Mouse (Mus musculus) thymus, adult 2 months (tissue): ENCODE data around the gene Ypel3. TPM values are rescaled to one million over a fixed set of nuclear protein-coding genes. Genes with fewer than 3 reads are reported as not detected.
"Not testable (repeated sequence)": the region's sequence is repeated elsewhere in the genome, so short reads cannot be mapped to it uniquely, and the experiment has no call there.

Experiments used
- DNase-seq: peaks from one replicate; pipeline ENCODE4 v3.0.0; 2021
- H3K27ac ChIP-seq: fragments of 200-500 bp; 2 replicates; pipeline ENCODE4 v1.5.1; 2012; ENCODE audit warnings: low read length, control low read depth; ENCODE audit not compliant: control insufficient read depth, insufficient read depth
- H3K27me3 ChIP-seq: fragments of 200-500 bp; 2 replicates; pipeline ENCODE4 v1.6.1; 2012; ENCODE audit warnings: mild to moderate bottlenecking, low read length, moderate library complexity, mixed read lengths; ENCODE audit not compliant: control insufficient read depth, insufficient read depth
- H3K36me3 ChIP-seq: fragments of 200-500 bp; 2 replicates; pipeline ENCODE4 v1.6.1; 2012; ENCODE audit warnings: mild to moderate bottlenecking, low read length, moderate library complexity; ENCODE audit not compliant: control insufficient read depth, insufficient read depth
- H3K4me1 ChIP-seq: fragments of 200-500 bp; replicated peaks from 2 replicates; pipeline ENCODE4 v1.6.1; 2012; ENCODE audit warnings: low read length; ENCODE audit not compliant: control insufficient read depth, insufficient read depth
- H3K4me3 ChIP-seq: fragments of 200-500 bp; 2 replicates; pipeline ENCODE4 v1.5.1; 2012; ENCODE audit warnings: mild to moderate bottlenecking, low read length, control low read depth, moderate library complexity; ENCODE audit not compliant: control insufficient read depth, insufficient read depth
- CTCF ChIP-seq: fragments of 200-500 bp; IDR thresholded peaks from 2 replicates; pipeline ENCODE4 v1.5.1; 2012; ENCODE audit warnings: mild to moderate bottlenecking, control low read depth, low read length, moderate library complexity, borderline replicate concordance; ENCODE audit not compliant: control insufficient read depth, poor library complexity, insufficient read depth; ENCODE audit errors: extremely low read depth
- POLR2A ChIP-seq: fragments of 200-500 bp; IDR thresholded peaks from 2 replicates; pipeline ENCODE4 v1.6.1; 2012; ENCODE audit warnings: mild to moderate bottlenecking, low read length, control low read depth, moderate library complexity; ENCODE audit not compliant: control insufficient read depth, poor library complexity, insufficient read depth; ENCODE audit errors: extremely low read depth
- WGBS: fragments of 180-500 bp; shearing (Covaris S2); methylation state at CpG from one replicate; pipeline ENCODE4 v1.1.7; 2018; 5-methylcytosine and 5-hydroxymethylcytosine counted together
- polyA plus RNA-seq: library from polyadenylated mRNA; depleted of rRNA; stranded (reverse); fragments of >200 nt; gene quantifications from 2 replicates; pipeline ENCODE4 v1.2.3, GENCODE M21; 2012

Ypel3 gene
- polyA plus RNA-seq, 1 experiment, result 622 TPM

DNA sequence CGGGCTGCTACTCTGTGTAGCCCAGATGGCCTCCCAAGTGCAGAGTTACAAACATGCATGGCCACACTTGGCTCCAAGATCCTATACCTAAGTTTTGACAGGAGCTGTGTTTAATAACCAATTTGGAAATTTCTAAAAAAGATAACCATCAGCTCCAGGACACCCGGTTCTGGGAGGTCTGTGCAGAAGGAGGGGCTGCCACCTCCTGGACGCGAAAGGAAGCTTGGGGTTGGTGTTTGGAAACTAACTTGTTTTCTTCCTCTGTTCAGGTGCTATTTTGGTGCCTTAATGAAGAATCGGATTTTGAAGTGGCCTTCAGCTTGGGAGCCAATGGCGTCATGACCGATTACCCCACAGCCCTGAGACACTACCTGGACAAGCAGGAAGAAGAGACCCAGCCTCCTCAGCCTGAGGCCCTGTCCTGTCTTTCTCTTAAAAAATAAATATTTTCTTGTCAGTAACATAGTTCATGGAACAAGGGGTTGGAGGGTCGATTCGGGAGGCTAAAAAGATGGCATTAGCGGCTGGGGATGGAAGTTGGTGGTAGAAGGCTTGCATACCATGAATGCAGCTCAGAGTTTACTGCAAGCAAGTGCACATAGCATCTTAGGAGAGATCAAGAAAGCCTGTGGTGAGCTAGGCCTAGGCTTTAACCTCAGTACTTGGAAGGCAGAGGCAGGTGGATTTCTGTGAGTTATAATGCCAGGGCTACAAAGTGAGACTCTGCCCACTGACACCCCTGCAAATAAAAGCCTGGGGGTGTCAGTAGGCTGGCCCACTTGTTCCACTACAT, 1.4 kb upstream of the Ypel3 start:
- Histone ChIP-seq H3K27me3 (no peaks in the 10 kb centered on the region), H3K27ac (peak overlapping the region; percentile 38; the same call in 1 of the 2 replicates), H3K4me1 (peaks cover 40% of the 10 kb centered on the region), H3K36me3 (no peaks in the 10 kb centered on the region), H3K4me3 (no peak overlapping the region)
- DNase-seq, result no peak
- TF ChIP-seq CTCF, result peak; percentile 34; the same call in 1 of the 2 replicates
- no peak for TF ChIP-seq POLR2A
- WGBS, result 69% methylated on average over 10 of the region's 10 CpGs

DNA sequence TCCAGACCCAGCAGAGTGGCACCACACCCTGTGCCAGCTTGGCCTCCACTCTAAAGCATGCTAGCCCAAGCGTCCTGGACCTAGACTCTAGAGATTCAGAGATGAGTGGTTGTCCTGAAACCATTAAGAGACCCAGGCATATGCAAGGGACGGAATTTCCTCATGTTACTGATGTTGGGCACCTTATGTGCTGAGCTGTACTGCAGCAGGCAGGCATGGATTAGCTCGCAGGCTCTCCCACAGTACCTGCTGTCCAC, 849 bp upstream of the Ypel3 start:
- no peak for DNase-seq
- Histone ChIP-seq H3K27me3 (no peaks in the 10 kb centered on the region), H3K36me3 (no peaks in the 10 kb centered on the region), H3K4me3 (no peak overlapping the region), H3K27ac (peak overlapping the region; percentile 16; the same call in 1 of the 2 replicates), H3K4me1 (peaks cover 44% of the 10 kb centered on the region)
- 88% methylated on average over 3 of the region's 3 CpGs for WGBS
- TF ChIP-seq CTCF, result no peak
- no peak for TF ChIP-seq POLR2A

DNA sequence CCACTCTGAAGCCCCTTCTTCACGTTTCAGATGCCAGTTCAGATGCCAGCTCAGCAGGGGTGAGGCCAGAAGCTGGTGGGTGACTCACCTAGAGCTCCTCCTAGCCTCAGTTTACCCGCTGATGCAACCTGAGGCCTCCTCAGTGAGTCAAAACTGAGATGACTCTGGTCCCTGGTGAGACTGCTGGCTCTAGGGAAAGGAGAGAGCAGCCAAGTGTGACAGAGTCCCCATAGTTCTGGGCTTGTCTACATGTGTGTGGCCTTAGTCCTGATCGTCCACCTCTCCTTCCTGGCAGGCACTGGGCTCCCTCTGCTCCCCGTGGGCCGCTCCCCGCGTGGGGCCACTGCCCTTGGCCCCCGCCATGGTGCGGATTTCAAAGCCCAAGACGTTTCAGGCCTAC, 721 bp downstream of the Ypel3 start:
- H3K36me3 ChIP-seq, result no peaks in the 10 kb centered on the region
- H3K27me3 ChIP-seq, result no peaks in the 10 kb centered on the region
- peaks cover 46% of the 10 kb centered on the region for H3K4me1 ChIP-seq
- TF ChIP-seq POLR2A, result no peak
- TF ChIP-seq CTCF, result no peak
- peak overlapping the region; percentile 32 for H3K27ac ChIP-seq
- peak overlapping the region; percentile 56 for H3K4me3 ChIP-seq
- WGBS, result 47% methylated on average over 10 of the region's 10 CpGs
- no peak for DNase-seq

DNA sequence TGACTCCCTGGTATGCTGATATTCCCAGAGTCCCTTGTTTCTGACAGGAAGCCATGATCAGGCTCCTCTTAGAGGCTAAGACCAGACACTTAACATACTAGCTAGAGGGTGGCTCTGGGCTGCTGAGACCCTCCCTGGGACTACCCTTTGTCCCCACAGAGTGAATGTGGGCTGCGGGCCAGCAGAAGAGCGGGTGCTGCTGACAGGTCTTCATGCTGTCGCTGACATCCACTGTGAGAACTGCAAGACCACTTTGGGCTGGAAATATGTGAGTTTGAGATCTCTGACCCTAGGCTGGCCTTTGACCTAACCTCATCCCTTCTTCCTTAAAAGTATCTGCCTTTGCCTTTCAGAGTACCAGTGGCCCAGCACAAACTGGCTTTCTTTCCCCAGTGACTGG, 1.4 kb downstream of the Ypel3 start:
- H3K27ac ChIP-seq, result no peak overlapping the region
- peaks cover 46% of the 10 kb centered on the region for H3K4me1 ChIP-seq
- no peak for TF ChIP-seq POLR2A
- no peak for TF ChIP-seq CTCF
- no peak overlapping the region; the same call in 1 of the 2 replicates for H3K4me3 ChIP-seq
- WGBS, result 97% methylated on average over 3 of the region's 3 CpGs
- H3K27me3 ChIP-seq, result no peaks in the 10 kb centered on the region
- H3K36me3 ChIP-seq, result no peaks in the 10 kb centered on the region
- no peak for DNase-seq

DNA sequence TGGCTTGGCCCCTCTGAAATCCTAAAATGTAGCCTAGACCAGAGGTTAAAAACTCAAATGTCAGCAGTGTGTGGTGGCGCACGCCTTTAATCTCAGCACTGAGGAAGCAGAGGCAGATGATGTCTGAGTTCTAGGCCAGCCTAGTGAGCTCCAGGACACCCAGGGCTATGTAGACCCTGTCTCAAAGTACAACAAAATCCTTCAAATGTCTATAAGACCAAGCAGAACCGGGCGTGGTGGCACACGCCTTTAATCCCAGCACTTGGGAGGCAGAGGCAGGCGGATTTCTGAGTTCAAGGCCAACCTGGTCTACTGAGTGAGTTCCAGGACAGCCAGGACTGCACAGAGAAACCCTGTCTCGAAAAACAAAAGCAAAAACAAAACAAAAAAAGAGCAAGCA, 2.3 kb downstream of the Ypel3 start:
- not testable (repeated sequence) for H3K27me3 ChIP-seq, H3K4me3 ChIP-seq, DNase-seq, H3K27ac ChIP-seq, H3K36me3 ChIP-seq
- H3K4me1 ChIP-seq, result peaks cover 46% of the 10 kb centered on the region
- WGBS, result 78% methylated on average over 7 of the region's 7 CpGs

DNA sequence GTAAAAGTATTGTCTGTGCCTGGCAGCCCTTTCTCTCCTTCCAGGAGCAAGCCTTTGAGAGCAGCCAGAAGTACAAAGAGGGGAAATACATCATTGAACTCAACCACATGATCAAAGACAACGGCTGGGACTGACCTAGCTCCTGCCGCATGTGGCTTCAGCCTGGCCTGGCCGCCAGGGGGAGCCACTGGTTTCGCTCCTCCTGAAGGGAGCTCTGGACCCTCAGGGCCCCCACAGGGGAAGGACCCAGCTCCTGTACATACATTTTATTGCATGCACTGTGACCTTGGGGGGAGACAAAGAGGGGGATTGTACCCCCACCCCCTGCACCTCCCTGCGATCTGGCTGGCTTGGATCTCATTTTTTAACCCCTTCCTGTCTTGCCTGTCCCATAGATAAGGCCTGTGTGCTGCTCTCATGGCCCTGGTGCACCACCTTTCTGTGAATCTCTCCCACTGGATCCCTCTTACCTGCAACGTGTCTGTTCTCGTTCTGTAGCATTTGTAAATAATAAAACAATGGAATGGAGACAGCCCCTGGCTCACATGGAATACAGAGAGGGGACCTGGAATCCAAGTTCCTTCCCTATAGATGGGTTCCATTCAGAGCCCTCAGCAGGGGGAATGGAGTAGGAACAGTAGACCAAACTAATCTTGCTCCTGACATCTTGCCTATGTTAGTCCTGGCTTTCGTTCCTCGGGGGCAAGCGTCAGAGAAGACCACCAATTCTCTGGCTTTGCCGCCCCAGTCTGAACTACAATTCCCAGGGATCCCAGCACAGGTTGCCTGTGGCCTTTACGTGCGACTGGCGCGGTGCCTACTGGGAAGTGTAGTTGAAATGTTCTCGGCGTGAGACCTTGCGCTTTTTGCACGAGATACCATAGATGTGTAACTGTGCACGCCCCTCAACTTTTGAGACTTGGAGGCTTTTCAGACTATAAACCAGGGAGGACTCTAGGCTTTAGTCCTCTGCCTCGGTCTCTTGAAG, 3.5 kb downstream of the Ypel3 start:
- 27% methylated on average over 21 of the region's 21 CpGs for WGBS
- H3K27ac ChIP-seq, result no peak overlapping the region

More for the DNA sequence above, 3.5 kb downstream of the Ypel3 start:
- no peak overlapping the region for H3K4me3 ChIP-seq
- DNase-seq, result peak; percentile 87
- H3K27me3 ChIP-seq, result no peaks in the 10 kb centered on the region
- TF ChIP-seq CTCF (peak; percentile 99), POLR2A (no peak)
- H3K4me1 ChIP-seq, result peaks cover 38% of the 10 kb centered on the region
- H3K36me3 ChIP-seq, result peaks cover 7% of the 10 kb centered on the region
